Mouse (Mus musculus) left cerebral cortex, adult 8-10 months (tissue): ENCODE results near the gene Gabpb1. TPM values are rescaled to one million over a fixed set of nuclear protein-coding genes. Genes with fewer than 3 reads are reported as not detected.

Source experiments
- DNase-seq, 2 experiments: peaks; one replicate each; pipeline ENCODE4 v3.0.0; 2022; ENCODE audit warnings: low spot score in 2 of 2
- total RNA-seq, 4 experiments: library from RNA; stranded (reverse); gene quantifications; 2 replicates each; pipeline ENCODE4 v1.2.4; 2022

The Gabpb1 gene
- total RNA-seq, 4 experiments from 2014 or later: 13.8 to 19.2 (median 16.8) TPM

GRCm38 (mm10) chr2:126596347-126597072 lies 79.6 kb downstream of the Gabpb1 start:
- DNase-seq: no peak

GRCm38 (mm10) chr2:126593831-126594610 lies 82.1 kb downstream of the Gabpb1 start:
- peak in 1 of 2 experiments; percentile 13 for DNase-seq

- no peak for DNase-seq
Measured at GRCm38 (mm10) chr2:126591304-126591703, 84.8 kb downstream of the Gabpb1 start.

- DNase-seq: no peak
Measured at GRCm38 (mm10) chr2:126587468-126587867, 88.7 kb downstream of the Gabpb1 start.

- no peak for DNase-seq
Measured at GRCm38 (mm10) chr2:126584621-126585369, 91.3 kb downstream of the Gabpb1 start.

- no peak for DNase-seq
Measured at GRCm38 (mm10) chr2:126583960-126584359, 92.2 kb downstream of the Gabpb1 start.

GRCm38 (mm10) chr2:126579282-126579681 lies 96.9 kb downstream of the Gabpb1 start:
- no peak for DNase-seq

Other genes with a start within 250 kb of the Gabpb1 start
- gene Atp8b4, start 175.7 kb downstream of the Gabpb1 start, total RNA-seq: under 1 TPM in 1 of 4 experiments, not detected in 3; 0.11 TPM
- gene Slc27a2, start 123.9 kb downstream of the Gabpb1 start, total RNA-seq: 1 to 10 TPM; 7.5 to 9.1 (median 8.8) TPM
- gene Hdc, start 57.0 kb downstream of the Gabpb1 start, total RNA-seq: 1 to 10 TPM in 3 of 4 experiments, under 1 TPM in 1; 0.94 to 1.6 (median 1.2) TPM
- 10 to 100 TPM; 48.5 to 50.3 (median 49.7) TPM for gene Usp8, start 31.0 kb upstream of the Gabpb1 start, total RNA-seq
- 1 to 10 TPM in 1 of 4 experiments, under 1 TPM in 2, not detected in 1; 0.40 to 1.1 (median 0.68) TPM for gene Usp50, start 107.1 kb upstream of the Gabpb1 start, total RNA-seq
- gene Trpm7, start 199.9 kb upstream of the Gabpb1 start, total RNA-seq: 10 to 100 TPM; 34.5 to 41.1 (median 37.3) TPM